Mouse (Mus musculus) gastrocnemius, postnatal 36 days (tissue): ENCODE results near the gene Cnot8. TPM values are rescaled to one million over a fixed set of nuclear protein-coding genes. Genes with fewer than 3 reads are reported as not detected.

ENCODE experiments used
- DNase-seq, 2 experiments: peaks; one replicate each; pipeline ENCODE4 v3.0.0; 2022
- intact Hi-C: fragments of 180-260 bp; cut with DNase I; formaldehyde crosslinking; loops from one replicate; pipeline ENCODE4 v1.15.1; 2025
- total RNA-seq, 2 experiments: library from RNA; stranded (reverse); gene quantifications; 2 replicates each; pipeline ENCODE4 v1.2.3; 2021

The Cnot8 gene
- total RNA-seq, 2 experiments from 2014 or later = 27.0 to 31.4 TPM

DNA sequence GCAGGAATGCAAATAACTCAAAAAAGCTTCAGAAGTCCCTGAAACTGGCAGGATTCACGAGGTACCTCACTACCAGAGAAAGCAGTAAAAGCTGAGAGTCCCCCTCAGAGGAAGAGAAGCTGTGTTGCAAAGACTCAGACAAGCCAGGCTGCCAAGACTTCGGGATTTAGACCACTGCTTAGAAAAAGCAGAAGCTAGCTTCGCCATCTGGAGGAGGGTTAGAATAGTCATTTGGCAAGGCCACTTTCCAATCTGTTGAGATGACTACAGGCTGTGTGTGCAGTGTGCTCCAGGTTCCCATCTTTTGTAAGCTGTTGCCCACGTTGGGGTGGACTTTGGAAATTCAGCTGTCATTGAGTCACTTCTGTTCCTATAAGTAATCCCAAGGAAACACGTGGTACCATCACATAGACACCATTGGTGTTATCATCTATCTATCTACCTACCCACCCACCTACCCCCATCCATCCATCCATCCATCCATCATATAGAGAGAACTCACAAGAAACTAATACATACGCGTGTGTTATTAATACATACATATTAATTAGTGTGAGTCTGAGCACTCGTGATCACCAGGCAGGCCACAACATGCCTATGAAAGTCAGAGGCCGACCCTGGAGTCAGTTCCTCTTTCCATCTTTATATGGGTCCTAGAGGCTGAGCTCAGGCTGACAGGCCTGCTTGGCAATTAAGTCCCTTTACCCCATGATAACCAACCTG lies 39.9 kb downstream of the Cnot8 start:
- no peak for DNase-seq
- intact Hi-C loops = no loop called here

GRCm38 (mm10) chr11:58146241-58146640 lies 42.3 kb downstream of the Cnot8 start:
- intact Hi-C loops = no loop called here
- DNase-seq = no peak

- no peak for DNase-seq
- intact Hi-C loops = no loop called here
Measured at GRCm38 (mm10) chr11:58155458-58155857, 51.5 kb downstream of the Cnot8 start.

DNA sequence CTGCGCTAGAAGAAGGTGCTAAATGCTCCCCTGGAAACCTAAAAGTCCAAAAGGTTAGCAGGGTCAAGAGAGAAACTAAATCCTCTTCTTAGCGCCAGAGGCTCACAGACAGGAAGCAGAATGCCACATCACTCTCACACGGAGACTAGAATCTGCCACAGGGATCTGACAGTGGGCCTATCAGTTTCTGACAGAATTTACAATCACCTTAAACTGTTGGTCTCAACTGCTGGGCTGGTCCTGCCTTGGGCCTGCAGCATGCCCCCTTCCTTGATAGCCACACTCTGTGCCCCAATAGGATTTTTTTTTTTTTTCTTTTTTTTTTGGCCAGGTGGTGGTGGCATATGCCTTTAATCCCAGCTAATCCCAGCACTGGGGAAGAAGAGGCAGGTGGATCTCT lies 52.9 kb downstream of the Cnot8 start:
- intact Hi-C loops = no loop called here
- no peak for DNase-seq

- intact Hi-C loops = loop anchor here (5.0 kb wide), 1 partner anchor 53 kb away; no protein-coding TSS in a partner anchor
- no peak for DNase-seq
Measured at GRCm38 (mm10) chr11:58165072-58165471, 61.1 kb downstream of the Cnot8 start.

GRCm38 (mm10) chr11:58167822-58168166 lies 63.8 kb downstream of the Cnot8 start:
- DNase-seq = no peak
- intact Hi-C loops = loop anchor here (5.0 kb wide), 1 partner anchor 55 kb away; no protein-coding TSS in a partner anchor

Other genes with a start within 250 kb of the Cnot8 start
- 10 to 100 TPM; 81.7 to 82.8 TPM for gene Larp1, start 95.1 kb upstream of the Cnot8 start, total RNA-seq
- gene Gm12248, start 11.0 kb upstream of the Cnot8 start, total RNA-seq = not detected
- gene Gemin5, start 64.4 kb downstream of the Cnot8 start, total RNA-seq = 1 to 10 TPM; 8.9 to 9.3 TPM
- gene Mrpl22, start 67.5 kb downstream of the Cnot8 start, total RNA-seq = 10 to 100 TPM; 35.5 to 39.1 TPM
- 1 to 10 TPM; 3.7 to 6.7 TPM for gene Igtp, start 95.4 kb downstream of the Cnot8 start, total RNA-seq
- gene Irgm2, start 95.5 kb downstream of the Cnot8 start, total RNA-seq = 1 to 10 TPM; 6.0 to 7.9 TPM
- not detected for gene 4930438A08Rik, start 170.6 kb downstream of the Cnot8 start, total RNA-seq
- gene Zfp692, start 202.9 kb downstream of the Cnot8 start, total RNA-seq = 1 to 10 TPM; 3.4 to 4.0 TPM
- gene Zfp672, start 226.2 kb downstream of the Cnot8 start, total RNA-seq = 10 to 100 TPM; 36.7 to 41.7 TPM
- 10 to 100 TPM; 26.1 to 27.9 TPM for gene Sh3bp5l, start 226.6 kb downstream of the Cnot8 start, total RNA-seq